Mouse (Mus musculus) heart, embryonic 16.5 days (tissue): ENCODE measurements around the gene Ehd1. TPM values are rescaled to one million over a fixed set of nuclear protein-coding genes. Genes with fewer than 3 reads are reported as not detected.

ENCODE experiments used
- ATAC-seq: fragments of 200-750 bp; cut with Nextera tagmentation; replicated peaks from 2 replicates; pipeline ENCODE4 v1.8.0; 2017; ENCODE audit warnings: moderate number of reproducible peaks; ENCODE audit not compliant: insufficient read depth, low FRiP score; ENCODE audit errors: extremely low read depth
- H3K27ac ChIP-seq: fragments of 300-500 bp; sonication (generic); 2 replicates; pipeline ENCODE4 v1.5.1; 2014; ENCODE audit warnings: mild to moderate bottlenecking, low read length, control low read depth, moderate library complexity
- H3K27me3 ChIP-seq: fragments of 300-500 bp; sonication (generic); 2 replicates; pipeline ENCODE4 v1.6.1; 2014; ENCODE audit warnings: low read length, mixed read lengths; ENCODE audit not compliant: control insufficient read depth, insufficient read depth
- H3K36me3 ChIP-seq: fragments of 300-500 bp; sonication (generic); 2 replicates; pipeline ENCODE4 v1.6.1; 2014; ENCODE audit not compliant: control insufficient read depth, insufficient read depth
- H3K4me1 ChIP-seq: fragments of 300-500 bp; sonication (generic); 2 replicates; pipeline ENCODE4 v1.6.1; 2014; ENCODE audit warnings: low read length, mixed read lengths; ENCODE audit not compliant: control insufficient read depth, insufficient read depth
- H3K4me2 ChIP-seq: fragments of 300-500 bp; sonication (generic); 2 replicates; pipeline ENCODE4 v1.6.1; 2014; ENCODE audit warnings: low read depth, mild to moderate bottlenecking, control low read depth, low read length
- H3K4me3 ChIP-seq: fragments of 300-500 bp; sonication (generic); 2 replicates; pipeline ENCODE4 v1.5.1; 2014; ENCODE audit warnings: mild to moderate bottlenecking, control low read depth, low read length
- H3K9ac ChIP-seq: fragments of 300-500 bp; sonication (generic); 2 replicates; pipeline ENCODE4 v1.6.1; 2014; ENCODE audit warnings: low read length, control low read depth
- H3K9me3 ChIP-seq: fragments of 300-500 bp; sonication (generic); replicated peaks from 2 replicates; pipeline ENCODE4 v1.6.1; 2016; ENCODE audit warnings: low read length; ENCODE audit not compliant: control insufficient read depth
- WGBS: fragments of 180-500 bp; shearing (Covaris S2); extraction: QIAGEN DNeasy Blood & Tissue Kit; methylation state at CpG from one replicate; pipeline ENCODE4 v1.1.7; 2014; 5-methylcytosine and 5-hydroxymethylcytosine counted together
- polyA plus RNA-seq: library from polyadenylated mRNA; unstranded; fragments of >200 nt; fragmentation: Nextera tagmentation; extraction: Ambion mirVana; gene quantifications from 2 replicates; pipeline ENCODE4 v1.2.1, GENCODE M21; 2015

Gene Ehd1
- polyA plus RNA-seq, 1 experiment from 2014 or later = 73.2 TPM

GRCm38 (mm10) chr19:6273592-6273991, 2.9 kb upstream of the Ehd1 start:
- H3K27ac ChIP-seq = no peak overlapping the region
- H3K27me3 ChIP-seq = no peaks in the 10 kb centered on the region
- no peak overlapping the region for H3K4me3 ChIP-seq
- H3K4me1 ChIP-seq = peaks cover 19% of the 10 kb centered on the region
- H3K9me3 ChIP-seq = no peaks in the 10 kb centered on the region
- no peak overlapping the region for H3K9ac ChIP-seq
- ATAC-seq = no peak
- WGBS = 79% methylated on average over 4 of the region's 4 CpGs
- H3K36me3 ChIP-seq = no peaks in the 10 kb centered on the region
- H3K4me2 ChIP-seq = no peak overlapping the region

- no peak for ATAC-seq
- peaks cover 24% of the 10 kb centered on the region for H3K4me1 ChIP-seq
- H3K9me3 ChIP-seq = no peaks in the 10 kb centered on the region
- H3K4me2 ChIP-seq = no peak overlapping the region
- no peak overlapping the region for H3K4me3 ChIP-seq
- H3K9ac ChIP-seq = no peak overlapping the region
- no peaks in the 10 kb centered on the region for H3K36me3 ChIP-seq
- H3K27me3 ChIP-seq = no peaks in the 10 kb centered on the region
- no peak overlapping the region for H3K27ac ChIP-seq
- WGBS = 87% methylated on average over 13 of the region's 13 CpGs
These were observed 2.4 kb upstream of the Ehd1 start for GRCm38 (mm10) chr19:6273998-6274608.

GRCm38 (mm10) chr19:6275740-6276389, 660 bp upstream of the Ehd1 start:
- 13% methylated on average over 15 of the region's 15 CpGs for WGBS
- Histone ChIP-seq H3K9me3 (no peaks in the 10 kb centered on the region), H3K27ac (peak overlapping the region; percentile 82), H3K27me3 (no peaks in the 10 kb centered on the region), H3K9ac (peak overlapping the region; percentile 74), H3K36me3 (peaks cover 3% of the 10 kb centered on the region; the same call in 1 of the 2 replicates), H3K4me2 (peak overlapping the region; percentile 98), H3K4me3 (peak overlapping the region; percentile 78), H3K4me1 (peaks cover 41% of the 10 kb centered on the region)
- peak; percentile 1; the same call in 1 of the 2 replicates for ATAC-seq

- WGBS = 5% methylated on average over 10 of the region's 10 CpGs
- ATAC-seq = peak; percentile 25; the same call in 1 of the 2 replicates
- Histone ChIP-seq H3K36me3 (peaks cover 18% of the 10 kb centered on the region), H3K4me3 (peak overlapping the region; percentile 78), H3K4me1 (peaks cover 42% of the 10 kb centered on the region), H3K9ac (peak overlapping the region; percentile 81), H3K9me3 (no peaks in the 10 kb centered on the region), H3K27me3 (no peaks in the 10 kb centered on the region), H3K27ac (peak overlapping the region; percentile 86), H3K4me2 (peak overlapping the region; percentile 98)
These were observed 1.3 kb downstream of the Ehd1 start for GRCm38 (mm10) chr19:6277661-6278438.

- H3K9ac ChIP-seq = peak overlapping the region; percentile 81
- H3K9me3 ChIP-seq = no peaks in the 10 kb centered on the region
- H3K4me1 ChIP-seq = peaks cover 44% of the 10 kb centered on the region
- H3K4me2 ChIP-seq = peak overlapping the region; percentile 98
- peak overlapping the region; percentile 78 for H3K4me3 ChIP-seq
- no peaks in the 10 kb centered on the region for H3K27me3 ChIP-seq
- peaks cover 20% of the 10 kb centered on the region for H3K36me3 ChIP-seq
- 23% methylated on average over 6 of the region's 6 CpGs for WGBS
- ATAC-seq = no peak
- peak overlapping the region; percentile 86 for H3K27ac ChIP-seq
These were observed 2.0 kb downstream of the Ehd1 start for GRCm38 (mm10) chr19:6278439-6279073.

- H3K27me3 ChIP-seq = no peaks in the 10 kb centered on the region
- peak overlapping the region; percentile 86; the same call in 1 of the 2 replicates for H3K27ac ChIP-seq
- peak overlapping the region; percentile 81 for H3K9ac ChIP-seq
- H3K4me1 ChIP-seq = peaks cover 55% of the 10 kb centered on the region
- 80% methylated on average over 6 of the region's 6 CpGs for WGBS
- H3K4me2 ChIP-seq = peak overlapping the region; percentile 98
- H3K36me3 ChIP-seq = peaks cover 25% of the 10 kb centered on the region
- no peak for ATAC-seq
- peak overlapping the region; percentile 78 for H3K4me3 ChIP-seq
- H3K9me3 ChIP-seq = no peaks in the 10 kb centered on the region
These were observed 3.1 kb downstream of the Ehd1 start for GRCm38 (mm10) chr19:6279481-6280144.

- 81% methylated on average over 7 of the region's 7 CpGs for WGBS
- Histone ChIP-seq H3K36me3 (peaks cover 25% of the 10 kb centered on the region), H3K4me2 (no peak overlapping the region), H3K9me3 (no peaks in the 10 kb centered on the region), H3K27me3 (no peaks in the 10 kb centered on the region), H3K9ac (no peak overlapping the region), H3K27ac (no peak overlapping the region), H3K4me1 (peaks cover 60% of the 10 kb centered on the region), H3K4me3 (no peak overlapping the region)
- ATAC-seq = no peak
These were observed 4.0 kb downstream of the Ehd1 start for GRCm38 (mm10) chr19:6280554-6280953.

- Histone ChIP-seq H3K4me2 (no peak overlapping the region), H3K9me3 (no peaks in the 10 kb centered on the region), H3K27me3 (no peaks in the 10 kb centered on the region), H3K4me1 (peaks cover 62% of the 10 kb centered on the region), H3K36me3 (peaks cover 25% of the 10 kb centered on the region), H3K4me3 (no peak overlapping the region), H3K27ac (no peak overlapping the region), H3K9ac (no peak overlapping the region)
- ATAC-seq = no peak
- 72% methylated on average over 14 of the region's 14 CpGs for WGBS
These were observed 4.8 kb downstream of the Ehd1 start for GRCm38 (mm10) chr19:6281122-6282020.
